Mouse (Mus musculus): ENCODE measurements around the gene Atp9a. TPM values are rescaled to one million over a fixed set of nuclear protein-coding genes. Genes with fewer than 3 reads are reported as not detected.
"Not testable (repeated sequence)": the region's sequence is repeated elsewhere in the genome, so short reads cannot be mapped to it uniquely, and the experiment has no call there.

Atp9a gene
- 100 to 1,000 TPM; 400 to 416 (median 410) TPM for total RNA-seq (2022)

GRCm38 (mm10) chr2:168742059-168742627, at the start of gene Atp9a:
TSS of gene Atp9a (minus strand) at chr2:168742409.
- peak; percentile 61 to 73 for DNase-seq (ENCODE audit: low spot score in 2 of 2)

GRCm38 (mm10) chr2:168791115-168791802, 49.0 kb upstream of the Atp9a start:
- no peak for DNase-seq (ENCODE audit: low spot score in 2 of 2)

GRCm38 (mm10) chr2:168786174-168786573, 44.0 kb upstream of the Atp9a start:
- no peak for DNase-seq (ENCODE audit: low spot score in 2 of 2)

GRCm38 (mm10) chr2:168780596-168780995, 38.4 kb upstream of the Atp9a start:
- no peak for DNase-seq (ENCODE audit: low spot score in 2 of 2)

- no peak for DNase-seq (ENCODE audit: low spot score in 2 of 2)
Measured at GRCm38 (mm10) chr2:168780024-168780423, 37.8 kb upstream of the Atp9a start.

GRCm38 (mm10) chr2:168777481-168777880, 35.3 kb upstream of the Atp9a start:
- DNase-seq (ENCODE audit: low spot score in 2 of 2): no peak

- no peak for DNase-seq (ENCODE audit: low spot score in 2 of 2)
Measured at GRCm38 (mm10) chr2:168776238-168776637, 34.0 kb upstream of the Atp9a start.

GRCm38 (mm10) chr2:168769259-168769658, 27.1 kb upstream of the Atp9a start:
- DNase-seq (ENCODE audit: low spot score in 2 of 2): no peak

- DNase-seq (ENCODE audit: low spot score in 2 of 2): no peak
Measured at GRCm38 (mm10) chr2:168767582-168767981, 25.4 kb upstream of the Atp9a start, which contains the start of gene Sall4. TSS of gene Sall4 (minus strand) at chr2:168767943.

GRCm38 (mm10) chr2:168766538-168767361, 24.5 kb upstream of the Atp9a start:
- DNase-seq (ENCODE audit: low spot score in 2 of 2): no peak

GRCm38 (mm10) chr2:168765696-168766537, 23.7 kb upstream of the Atp9a start:
- DNase-seq (ENCODE audit: low spot score in 2 of 2): no peak

GRCm38 (mm10) chr2:168765065-168765681, 23.0 kb upstream of the Atp9a start:
- DNase-seq (ENCODE audit: low spot score in 2 of 2): no peak

GRCm38 (mm10) chr2:168764460-168764867, 22.3 kb upstream of the Atp9a start:
- DNase-seq (ENCODE audit: low spot score in 2 of 2): no peak

- no peak for DNase-seq (ENCODE audit: low spot score in 2 of 2)
Measured at GRCm38 (mm10) chr2:168763785-168764184, 21.6 kb upstream of the Atp9a start.

- no peak for DNase-seq (ENCODE audit: low spot score in 2 of 2)
Measured at GRCm38 (mm10) chr2:168762411-168762815, 20.2 kb upstream of the Atp9a start.

GRCm38 (mm10) chr2:168761954-168762353, 19.7 kb upstream of the Atp9a start:
- no peak for DNase-seq (ENCODE audit: low spot score in 2 of 2)

- no peak for DNase-seq (ENCODE audit: low spot score in 2 of 2)
Measured at GRCm38 (mm10) chr2:168761141-168761540, 18.9 kb upstream of the Atp9a start.

- DNase-seq (ENCODE audit: low spot score in 2 of 2): not testable (repeated sequence)
Measured at GRCm38 (mm10) chr2:168744406-168744805, 2.2 kb upstream of the Atp9a start.

GRCm38 (mm10) chr2:168742649-168743048, 440 bp upstream of the Atp9a start:
- peak in 1 of 2 experiments; percentile 58 for DNase-seq (ENCODE audit: low spot score in 2 of 2)

- DNase-seq (ENCODE audit: low spot score in 2 of 2): peak; percentile 60 to 89
Measured at GRCm38 (mm10) chr2:168741273-168742058, 743 bp downstream of the Atp9a start.
